Mouse (Mus musculus) neural tube, embryonic 15.5 days (tissue): Measurements from ENCODE around the gene Haus5. TPM values are rescaled to one million over a fixed set of nuclear protein-coding genes. Genes with fewer than 3 reads are reported as not detected.

ENCODE experiments used
- ATAC-seq: fragments of 200-750 bp; cut with Nextera tagmentation; 2 replicates; pipeline ENCODE4 v1.8.0; 2017; ENCODE audit warnings: mild to moderate bottlenecking, moderate TSS enrichment, moderate library complexity; ENCODE audit not compliant: low FRiP score
- H3K27ac ChIP-seq: fragments of 300-500 bp; sonication (generic); replicated peaks from 2 replicates; pipeline ENCODE4 v1.5.1; 2015; ENCODE audit warnings: mild to moderate bottlenecking, inconsistent platforms
- H3K27me3 ChIP-seq: fragments of 300-500 bp; sonication (generic); replicated peaks from 2 replicates; pipeline ENCODE4 v1.6.1; 2015; ENCODE audit warnings: inconsistent platforms
- H3K36me3 ChIP-seq: fragments of 300-500 bp; sonication (generic); 2 replicates; pipeline ENCODE4 v1.6.1; 2015; ENCODE audit warnings: inconsistent platforms
- H3K4me1 ChIP-seq: fragments of 300-500 bp; sonication (generic); 2 replicates; pipeline ENCODE4 v1.6.1; 2015; ENCODE audit warnings: inconsistent platforms
- H3K4me2 ChIP-seq: fragments of 300-500 bp; sonication (generic); 2 replicates; pipeline ENCODE4 v1.6.1; 2015; ENCODE audit warnings: inconsistent platforms, mild to moderate bottlenecking, moderate library complexity
- H3K4me3 ChIP-seq: fragments of 300-500 bp; sonication (generic); replicated peaks from 2 replicates; pipeline ENCODE4 v1.5.1; 2015; ENCODE audit warnings: mild to moderate bottlenecking, inconsistent platforms
- H3K9ac ChIP-seq: fragments of 300-500 bp; sonication (generic); replicated peaks from 2 replicates; pipeline ENCODE4 v1.6.1; 2015; ENCODE audit warnings: mild to moderate bottlenecking, inconsistent platforms
- H3K9me3 ChIP-seq: fragments of 300-500 bp; sonication (generic); replicated peaks from 2 replicates; pipeline ENCODE4 v1.6.1; 2016; ENCODE audit warnings: inconsistent platforms
- WGBS: fragments of 180-500 bp; shearing (Covaris S2); methylation state at CpG from one replicate; pipeline ENCODE4 v1.1.7; 2015; ENCODE audit warnings: mixed read lengths; 5-methylcytosine and 5-hydroxymethylcytosine counted together
- polyA plus RNA-seq: library from polyadenylated mRNA; unstranded; fragments of >200 nt; fragmentation: Nextera tagmentation; extraction: Ambion mirVana; gene quantifications from 2 replicates; pipeline ENCODE4 v1.2.1, GENCODE M21; 2015

The Haus5 gene
- polyA plus RNA-seq, 1 experiment from 2014 or later = 22.5 TPM

- Histone ChIP-seq H3K9ac (no peak overlapping the region), H3K4me3 (no peak overlapping the region), H3K4me2 (no peak overlapping the region), H3K4me1 (peaks cover 11% of the 10 kb centered on the region), H3K9me3 (no peaks in the 10 kb centered on the region), H3K27me3 (peaks cover 7% of the 10 kb centered on the region; the same call in 1 of the 2 replicates), H3K36me3 (no peaks in the 10 kb centered on the region), H3K27ac (no peak overlapping the region)
- ATAC-seq = no peak
- WGBS = 39% methylated on average over 3 of the region's 3 CpGs
Observed at GRCm38 (mm10) chr7:30669229-30669628, 4.4 kb upstream of the Haus5 start.

- H3K9me3 ChIP-seq = no peaks in the 10 kb centered on the region
- peak overlapping the region; percentile 97 for H3K4me2 ChIP-seq
- peak; percentile 79 for ATAC-seq
- H3K27ac ChIP-seq = peak overlapping the region; percentile 86
- peak overlapping the region; percentile 62 for H3K4me3 ChIP-seq
- peak overlapping the region; percentile 62 for H3K9ac ChIP-seq
- WGBS = 2% methylated on average over 11 of the region's 11 CpGs
- H3K4me1 ChIP-seq = peaks cover 14% of the 10 kb centered on the region
- peaks cover 13% of the 10 kb centered on the region; the same call in 1 of the 2 replicates for H3K36me3 ChIP-seq
- H3K27me3 ChIP-seq = peaks cover 7% of the 10 kb centered on the region; the same call in 1 of the 2 replicates
Observed at GRCm38 (mm10) chr7:30665321-30665720, 527 bp upstream of the Haus5 start.

GRCm38 (mm10) chr7:30649591-30650540 is 14.9 kb downstream of the Haus5 start, which contains the start of gene Rbm42:
Gene Rbm42, minus strand, starts transcription at chr7:30650317.
- no peaks in the 10 kb centered on the region for H3K27me3 ChIP-seq
- peak within 1 kb of the TSS; percentile 96 for H3K4me2 ChIP-seq
- ATAC-seq = peak; percentile 100
- peak within 1 kb of the TSS; percentile 100 for H3K9ac ChIP-seq
- peaks cover 19% of the 10 kb centered on the region for H3K4me1 ChIP-seq
- WGBS = 2% methylated on average over 59 of the region's 59 CpGs
- no peaks in the 10 kb centered on the region for H3K9me3 ChIP-seq
- H3K36me3 ChIP-seq = peaks cover 44% of the 10 kb centered on the region
- peak within 1 kb of the TSS; percentile 99 for H3K4me3 ChIP-seq
- peak within 1 kb of the TSS; percentile 83 for H3K27ac ChIP-seq

GRCm38 (mm10) chr7:30639083-30639482 is 25.7 kb downstream of the Haus5 start:
- Histone ChIP-seq H3K27me3 (peaks cover 32% of the 10 kb centered on the region), H3K27ac (no peak overlapping the region), H3K9me3 (no peaks in the 10 kb centered on the region), H3K9ac (no peak overlapping the region), H3K36me3 (peaks cover 44% of the 10 kb centered on the region), H3K4me2 (no peak overlapping the region), H3K4me1 (peaks cover 4% of the 10 kb centered on the region), H3K4me3 (no peak overlapping the region)
- ATAC-seq = no peak
- 25% methylated on average over 4 of the region's 4 CpGs for WGBS

- H3K4me3 ChIP-seq = no peak overlapping the region
- no peak for ATAC-seq
- H3K9ac ChIP-seq = no peak overlapping the region
- H3K27me3 ChIP-seq = peaks cover 57% of the 10 kb centered on the region
- peaks cover 4% of the 10 kb centered on the region for H3K4me1 ChIP-seq
- peaks cover 18% of the 10 kb centered on the region for H3K36me3 ChIP-seq
- H3K27ac ChIP-seq = no peak overlapping the region
- WGBS = 33% methylated on average over 11 of the region's 11 CpGs
- no peak overlapping the region for H3K4me2 ChIP-seq
- H3K9me3 ChIP-seq = no peaks in the 10 kb centered on the region
Observed at GRCm38 (mm10) chr7:30636395-30636794, 28.4 kb downstream of the Haus5 start.

- Histone ChIP-seq H3K9me3 (no peaks in the 10 kb centered on the region), H3K4me2 (peak within 1 kb of the TSS; percentile 36), H3K36me3 (peaks cover 12% of the 10 kb centered on the region), H3K27ac (no peak within 1 kb of the TSS), H3K4me3 (peak within 1 kb of the TSS; percentile 20), H3K27me3 (peaks cover 61% of the 10 kb centered on the region), H3K4me1 (peaks cover 4% of the 10 kb centered on the region), H3K9ac (no peak within 1 kb of the TSS)
- ATAC-seq = no peak
- WGBS = 7% methylated on average over 5 of the region's 5 CpGs
Observed at GRCm38 (mm10) chr7:30635752-30636151, 29.0 kb downstream of the Haus5 start, which contains the start of gene Etv2. Gene Etv2, minus strand, starts transcription at chr7:30635852.

- Histone ChIP-seq H3K27me3 (peaks cover 71% of the 10 kb centered on the region), H3K4me3 (peak overlapping the region; percentile 20), H3K27ac (no peak overlapping the region), H3K36me3 (0 out of 2 replicates have a peak, but pooled peaks cover under 1% of the 10 kb centered on the region), H3K9ac (no peak overlapping the region), H3K4me2 (peak overlapping the region; percentile 36), H3K4me1 (peaks cover 4% of the 10 kb centered on the region), H3K9me3 (no peaks in the 10 kb centered on the region)
- WGBS = under 1% methylated on average over 20 of the region's 20 CpGs
- peak; percentile 31; the same call in 1 of the 2 replicates for ATAC-seq
Observed at GRCm38 (mm10) chr7:30634621-30635020, 30.2 kb downstream of the Haus5 start.

GRCm38 (mm10) chr7:30633762-30634412 is 30.9 kb downstream of the Haus5 start:
- Histone ChIP-seq H3K4me1 (peaks cover 4% of the 10 kb centered on the region), H3K36me3 (no peaks in the 10 kb centered on the region), H3K27ac (no peak overlapping the region), H3K9me3 (no peaks in the 10 kb centered on the region), H3K27me3 (peaks cover 75% of the 10 kb centered on the region), H3K4me3 (no peak overlapping the region), H3K4me2 (no peak overlapping the region), H3K9ac (no peak overlapping the region)
- no peak for ATAC-seq
- WGBS = 3% methylated on average over 27 of the region's 27 CpGs

GRCm38 (mm10) chr7:30629013-30629412 is 35.8 kb downstream of the Haus5 start:
- Histone ChIP-seq H3K27me3 (peaks cover 50% of the 10 kb centered on the region), H3K9ac (no peak overlapping the region), H3K4me2 (no peak overlapping the region), H3K4me1 (peaks cover 13% of the 10 kb centered on the region), H3K36me3 (peaks cover 3% of the 10 kb centered on the region), H3K4me3 (no peak overlapping the region), H3K27ac (no peak overlapping the region), H3K9me3 (no peaks in the 10 kb centered on the region)
- ATAC-seq = no peak

- Histone ChIP-seq H3K36me3 (peaks cover 25% of the 10 kb centered on the region), H3K4me2 (peak overlapping the region; percentile 89; the same call in 1 of the 2 replicates), H3K27ac (0 out of 2 replicates have a peak overlapping the region, but pooled peaks have one; percentile 61), H3K4me1 (peaks cover 13% of the 10 kb centered on the region), H3K9ac (no peak overlapping the region), H3K9me3 (no peaks in the 10 kb centered on the region), H3K27me3 (peaks cover 28% of the 10 kb centered on the region), H3K4me3 (no peak overlapping the region)
- ATAC-seq = peak; percentile 18; the same call in 1 of the 2 replicates
- WGBS = 90% methylated on average over 5 of the region's 5 CpGs
Observed at GRCm38 (mm10) chr7:30626647-30627046, 38.1 kb downstream of the Haus5 start.

GRCm38 (mm10) chr7:30625530-30626384 is 39.0 kb downstream of the Haus5 start, which contains the start of gene Cox6b1:
Gene Cox6b1, minus strand, starts transcription at chr7:30626151.
- peak; percentile 96 for ATAC-seq
- Histone ChIP-seq H3K36me3 (peaks cover 31% of the 10 kb centered on the region), H3K9ac (peak within 1 kb of the TSS; percentile 67), H3K4me3 (peak within 1 kb of the TSS; percentile 61), H3K4me2 (peak within 1 kb of the TSS; percentile 89), H3K4me1 (peaks cover 13% of the 10 kb centered on the region), H3K9me3 (no peaks in the 10 kb centered on the region), H3K27me3 (peaks cover 22% of the 10 kb centered on the region), H3K27ac (peak within 1 kb of the TSS; percentile 61)
- WGBS = 2% methylated on average over 44 of the region's 44 CpGs
